Mouse (Mus musculus) midbrain, embryonic 14.5 days (tissue): ENCODE measurements around the gene Per1. TPM values are rescaled to one million over a fixed set of nuclear protein-coding genes. Genes with fewer than 3 reads are reported as not detected.
A peak's percentile ranks its signal among the peaks of the same experiment; 100 is the strongest.

ENCODE experiments used
- ATAC-seq: fragments of 200-750 bp; cut with Nextera tagmentation; 2 replicates; pipeline ENCODE4 v1.8.0; 2017; ENCODE audit warnings: moderate number of reproducible peaks, moderate library complexity; ENCODE audit not compliant: low FRiP score, low TSS enrichment
- DNase-seq: peaks from one replicate; pipeline ENCODE4 v3.0.0-alpha.2; 2015
- H3K27ac ChIP-seq: fragments of 300-500 bp; sonication (generic); replicated peaks from 2 replicates; pipeline ENCODE4 v1.5.1; 2014; ENCODE audit warnings: mild to moderate bottlenecking, low read depth, low read length, moderate library complexity
- H3K27me3 ChIP-seq: fragments of 300-500 bp; sonication (generic); 2 replicates; pipeline ENCODE4 v1.6.1; 2014; ENCODE audit warnings: low read length, control low read depth, mixed read lengths; ENCODE audit not compliant: control insufficient read depth, insufficient read depth
- H3K36me3 ChIP-seq: fragments of 300-500 bp; sonication (generic); 2 replicates; pipeline ENCODE4 v1.6.1; 2014; ENCODE audit warnings: low read length, control low read depth; ENCODE audit not compliant: control insufficient read depth, insufficient read depth
- H3K4me1 ChIP-seq: fragments of 300-500 bp; sonication (generic); 2 replicates; pipeline ENCODE4 v1.6.1; 2014; ENCODE audit warnings: mild to moderate bottlenecking, antibody characterized with exemption, low read length, control low read depth; ENCODE audit not compliant: control insufficient read depth, insufficient read depth
- H3K4me2 ChIP-seq: fragments of 300-500 bp; sonication (generic); 2 replicates; pipeline ENCODE4 v1.6.1; 2014; ENCODE audit warnings: mild to moderate bottlenecking, low read length, moderate library complexity
- H3K4me3 ChIP-seq: fragments of 300-500 bp; sonication (generic); replicated peaks from 2 replicates; pipeline ENCODE4 v1.5.1; 2014; ENCODE audit warnings: low read depth, low read length
- H3K9ac ChIP-seq: fragments of 300-500 bp; sonication (generic); replicated peaks from 2 replicates; pipeline ENCODE4 v1.6.1; 2014; ENCODE audit warnings: mild to moderate bottlenecking, low read length, moderate library complexity
- H3K9me3 ChIP-seq: fragments of 300-500 bp; sonication (generic); 2 replicates; pipeline ENCODE4 v1.6.1; 2016; ENCODE audit warnings: low read length, control low read depth, mixed read lengths; ENCODE audit not compliant: control insufficient read depth
- WGBS: fragments of 180-500 bp; shearing (Covaris S2); extraction: QIAGEN DNeasy Blood & Tissue Kit; methylation state at CpG from one replicate; pipeline ENCODE4 v1.1.7; 2014; 5-methylcytosine and 5-hydroxymethylcytosine counted together
- polyA plus RNA-seq: library from polyadenylated mRNA; unstranded; fragments of >200 nt; fragmentation: Nextera tagmentation; extraction: Ambion mirVana; gene quantifications from 2 replicates; pipeline ENCODE4 v1.2.1, GENCODE M21; 2014

Gene Per1
- polyA plus RNA-seq, 1 experiment from 2014 or later = 13.1 TPM

DNA sequence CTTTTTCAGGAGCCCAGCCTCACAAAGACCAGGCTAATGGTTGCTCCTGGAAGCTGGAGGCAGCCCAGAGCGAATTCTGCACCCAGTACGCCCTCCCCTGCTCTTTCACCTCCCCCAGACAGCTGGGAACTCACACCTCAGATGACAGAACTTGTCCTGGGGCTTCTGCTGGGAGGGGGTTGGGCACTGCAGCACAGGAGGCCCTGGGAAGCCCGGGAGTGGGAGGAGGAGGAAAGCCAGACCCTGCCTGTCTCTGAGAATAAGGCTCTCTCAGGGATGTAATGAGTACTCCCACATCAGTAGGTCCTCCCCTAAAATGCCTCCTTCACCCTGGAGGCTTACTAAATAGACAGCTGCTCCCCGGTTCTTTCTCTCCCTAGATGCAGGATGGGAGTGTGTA is 7.9 kb upstream of the Per1 start:
- Histone ChIP-seq H3K27me3 (no peaks in the 10 kb centered on the region), H3K9ac (no peak overlapping the region), H3K9me3 (no peaks in the 10 kb centered on the region), H3K4me1 (peaks cover 15% of the 10 kb centered on the region), H3K27ac (no peak overlapping the region), H3K4me3 (no peak overlapping the region), H3K36me3 (peaks cover 14% of the 10 kb centered on the region), H3K4me2 (no peak overlapping the region)
- 36% methylated on average over 4 of the region's 4 CpGs for WGBS
- DNase-seq (no peak), ATAC-seq (no peak)

DNA sequence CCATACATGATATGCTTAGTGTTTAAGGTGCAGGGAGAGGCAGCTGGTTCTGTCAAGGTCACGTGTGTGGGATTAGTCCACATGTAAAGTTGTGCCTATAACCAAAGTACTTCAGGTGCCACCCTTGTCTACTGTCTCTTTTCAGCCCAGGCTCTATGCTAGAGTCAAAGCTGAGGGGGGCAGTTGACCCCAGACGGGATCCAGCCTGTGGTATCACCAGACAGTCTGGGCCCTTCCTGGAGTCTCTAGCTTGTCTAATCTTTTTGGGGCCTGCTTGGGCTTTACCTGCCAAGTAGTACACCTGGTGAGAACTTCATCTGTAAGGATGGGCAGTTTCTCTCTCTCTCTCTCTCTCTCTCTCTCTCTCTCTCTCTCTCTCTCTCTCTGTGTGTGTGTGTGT is 7.4 kb upstream of the Per1 start:
- Histone ChIP-seq H3K9me3 (no peaks in the 10 kb centered on the region), H3K27me3 (no peaks in the 10 kb centered on the region), H3K9ac (peak overlapping the region; percentile 100), H3K27ac (peak overlapping the region; percentile 96; the same call in 1 of the 2 replicates), H3K4me3 (peak overlapping the region; percentile 100; the same call in 1 of the 2 replicates), H3K4me1 (peaks cover 15% of the 10 kb centered on the region), H3K4me2 (peak overlapping the region; percentile 95), H3K36me3 (peaks cover 16% of the 10 kb centered on the region)
- ATAC-seq = no peak
- DNase-seq = no peak
- 66% methylated on average over 2 of the region's 2 CpGs for WGBS

DNA sequence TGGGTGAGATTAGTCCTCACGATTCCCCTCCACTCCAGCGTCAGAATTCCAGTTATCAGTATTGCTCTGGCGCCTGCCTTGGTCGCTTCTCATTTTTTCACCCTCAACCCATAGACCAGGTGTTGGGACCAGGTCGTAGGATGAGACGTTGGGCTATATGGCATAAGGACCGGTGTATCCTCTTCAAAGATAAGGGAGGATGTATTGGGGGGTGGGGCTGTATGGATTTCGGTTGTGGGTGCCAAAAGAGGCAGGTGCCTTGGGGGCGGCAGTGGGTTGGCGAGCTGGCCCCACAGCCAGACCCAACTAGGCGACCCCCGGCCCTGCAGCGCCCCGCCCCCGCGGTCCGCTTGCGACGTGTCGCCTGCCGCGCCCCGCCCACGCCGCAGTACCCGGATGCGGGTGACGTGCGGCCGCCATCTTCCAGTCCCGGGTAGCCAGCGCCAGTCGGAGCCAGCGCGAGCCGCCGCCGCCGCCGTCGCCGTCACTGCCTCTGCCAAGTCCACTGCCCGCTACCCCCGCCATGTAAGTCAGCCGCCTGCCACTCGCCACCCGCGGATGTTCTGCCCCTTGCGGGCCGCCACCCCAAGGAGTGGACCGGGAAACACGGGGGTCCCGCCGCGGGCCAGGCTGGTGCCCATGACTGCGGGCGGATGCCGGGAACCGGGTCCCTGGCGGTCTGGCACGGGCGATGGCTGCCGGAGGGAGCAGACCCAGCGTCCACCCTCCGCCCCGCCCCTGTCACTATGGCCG is 6.7 kb upstream of the Per1 start, which contains the start of gene Vamp2:
Gene Vamp2, plus strand, starts transcription at position 388 of the 753 bp plus-strand sequence.
- H3K4me2 ChIP-seq = peak within 1 kb of the TSS; percentile 95
- H3K27me3 ChIP-seq = no peaks in the 10 kb centered on the region
- H3K9ac ChIP-seq = peak within 1 kb of the TSS; percentile 100
- peaks cover 18% of the 10 kb centered on the region for H3K36me3 ChIP-seq
- peak within 1 kb of the TSS; percentile 96 for H3K27ac ChIP-seq
- peaks cover 15% of the 10 kb centered on the region for H3K4me1 ChIP-seq
- WGBS = under 1% methylated on average over 66 of the region's 67 CpGs
- ATAC-seq (peak; percentile 90), DNase-seq (peak; percentile 97)
- peak within 1 kb of the TSS; percentile 100 for H3K4me3 ChIP-seq
- no peaks in the 10 kb centered on the region for H3K9me3 ChIP-seq

DNA sequence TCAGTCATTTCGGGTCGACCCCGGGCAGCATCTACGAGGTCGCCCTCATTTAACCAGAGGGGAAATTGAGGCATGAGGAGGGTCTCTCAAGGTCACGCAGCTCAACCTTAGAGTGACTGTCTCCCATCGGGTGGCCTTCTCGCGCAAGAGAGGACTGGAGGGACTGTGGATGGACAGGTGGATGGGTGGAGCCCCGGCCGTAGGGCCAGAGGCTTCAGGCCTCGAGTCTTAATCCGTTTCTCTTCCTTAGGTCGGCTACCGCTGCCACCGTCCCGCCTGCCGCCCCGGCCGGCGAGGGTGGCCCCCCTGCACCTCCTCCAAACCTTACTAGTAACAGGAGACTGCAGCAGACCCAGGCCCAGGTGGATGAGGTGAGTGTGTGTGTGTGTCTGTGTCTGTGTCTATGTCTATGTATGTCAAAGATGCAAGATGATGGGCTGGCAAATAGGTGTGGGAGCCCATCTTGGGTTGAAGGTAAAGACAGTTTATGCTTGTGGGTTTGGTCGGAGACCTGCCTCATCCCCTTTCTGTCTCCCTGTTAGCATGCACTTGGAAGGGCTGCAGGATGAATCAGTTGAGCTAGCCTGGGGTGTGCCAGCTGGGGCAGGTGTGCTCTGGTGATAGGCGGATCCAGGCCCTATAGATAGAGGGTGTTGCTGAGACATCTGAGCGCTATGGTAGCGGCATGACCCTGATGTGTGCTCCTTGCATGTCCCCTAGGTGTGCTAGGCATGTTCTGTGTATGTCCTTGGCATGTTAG is 6.0 kb upstream of the Per1 start:
- WGBS = 12% methylated on average over 25 of the region's 25 CpGs
- H3K9me3 ChIP-seq = no peaks in the 10 kb centered on the region
- H3K36me3 ChIP-seq = peaks cover 18% of the 10 kb centered on the region
- peak overlapping the region; percentile 100 for H3K4me3 ChIP-seq
- ATAC-seq (peak; percentile 28; the same call in 1 of the 2 replicates), DNase-seq (no peak)
- peak overlapping the region; percentile 100 for H3K9ac ChIP-seq
- H3K27ac ChIP-seq = peak overlapping the region; percentile 96
- H3K4me1 ChIP-seq = peaks cover 15% of the 10 kb centered on the region
- peak overlapping the region; percentile 95 for H3K4me2 ChIP-seq
- H3K27me3 ChIP-seq = no peaks in the 10 kb centered on the region

DNA sequence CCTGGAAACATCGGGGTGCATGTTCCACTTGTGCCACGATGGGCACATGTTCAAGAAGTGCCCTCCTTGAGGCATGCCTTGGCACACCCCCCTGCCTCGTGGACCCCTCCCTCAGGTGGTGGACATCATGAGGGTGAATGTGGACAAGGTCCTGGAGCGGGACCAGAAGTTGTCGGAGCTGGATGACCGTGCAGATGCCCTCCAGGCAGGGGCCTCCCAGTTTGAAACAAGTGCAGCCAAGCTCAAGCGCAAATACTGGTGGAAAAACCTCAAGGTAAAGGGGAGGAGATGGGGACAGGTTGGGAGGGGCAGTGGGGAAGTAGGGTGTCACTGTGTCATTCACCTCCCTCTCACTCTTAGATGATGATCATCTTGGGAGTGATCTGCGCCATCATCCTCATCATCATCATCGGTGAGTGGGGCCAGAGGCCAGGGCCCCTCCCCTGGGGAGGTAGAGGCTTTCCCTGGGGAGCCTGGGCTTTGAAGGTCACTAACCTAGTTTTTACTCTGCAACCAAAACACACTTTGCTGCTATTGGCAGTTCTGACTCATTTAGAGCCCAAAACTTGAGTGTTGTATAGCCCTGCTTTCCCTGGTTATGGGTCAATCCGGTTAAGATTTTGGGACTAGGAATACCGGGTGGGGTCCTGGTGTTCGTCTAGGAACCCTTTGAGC is 5.3 kb upstream of the Per1 start:
- 90% methylated on average over 12 of the region's 12 CpGs for WGBS
- Histone ChIP-seq H3K27me3 (no peaks in the 10 kb centered on the region), H3K9me3 (no peaks in the 10 kb centered on the region), H3K4me1 (peaks cover 20% of the 10 kb centered on the region), H3K4me3 (peak overlapping the region; percentile 100), H3K36me3 (peaks cover 18% of the 10 kb centered on the region), H3K4me2 (peak overlapping the region; percentile 95), H3K27ac (peak overlapping the region; percentile 96), H3K9ac (peak overlapping the region; percentile 100)
- ATAC-seq (no peak), DNase-seq (no peak)

DNA sequence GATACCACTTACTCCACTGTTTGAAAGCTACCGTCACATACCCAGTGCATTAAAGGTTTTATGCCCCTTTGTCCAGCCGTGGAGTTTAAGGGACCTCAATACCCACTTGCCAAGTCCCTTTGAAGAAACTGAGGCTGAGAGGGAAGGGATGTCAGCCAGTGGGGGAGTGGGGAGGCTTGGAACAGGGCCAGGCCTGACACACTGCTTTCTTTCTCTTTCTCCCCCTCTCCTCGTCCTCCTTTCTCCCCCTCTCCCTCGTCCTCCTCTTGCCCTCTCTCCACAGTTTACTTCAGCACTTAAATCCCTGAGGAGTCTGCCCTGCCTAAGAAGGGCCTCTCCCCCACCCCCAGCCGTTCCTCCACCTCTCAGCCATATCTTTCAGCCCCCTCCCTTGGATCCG is 4.7 kb upstream of the Per1 start:
- WGBS = 65% methylated on average over 6 of the region's 6 CpGs
- Histone ChIP-seq H3K36me3 (peaks cover 18% of the 10 kb centered on the region), H3K9me3 (no peaks in the 10 kb centered on the region), H3K4me2 (peak overlapping the region; percentile 95), H3K4me1 (peaks cover 22% of the 10 kb centered on the region), H3K27ac (no peak overlapping the region), H3K9ac (peak overlapping the region; percentile 100; the same call in 1 of the 2 replicates), H3K27me3 (no peaks in the 10 kb centered on the region), H3K4me3 (0 out of 2 replicates have a peak overlapping the region, but pooled peaks have one; percentile 100)
- ATAC-seq = no peak
- no peak for DNase-seq

DNA sequence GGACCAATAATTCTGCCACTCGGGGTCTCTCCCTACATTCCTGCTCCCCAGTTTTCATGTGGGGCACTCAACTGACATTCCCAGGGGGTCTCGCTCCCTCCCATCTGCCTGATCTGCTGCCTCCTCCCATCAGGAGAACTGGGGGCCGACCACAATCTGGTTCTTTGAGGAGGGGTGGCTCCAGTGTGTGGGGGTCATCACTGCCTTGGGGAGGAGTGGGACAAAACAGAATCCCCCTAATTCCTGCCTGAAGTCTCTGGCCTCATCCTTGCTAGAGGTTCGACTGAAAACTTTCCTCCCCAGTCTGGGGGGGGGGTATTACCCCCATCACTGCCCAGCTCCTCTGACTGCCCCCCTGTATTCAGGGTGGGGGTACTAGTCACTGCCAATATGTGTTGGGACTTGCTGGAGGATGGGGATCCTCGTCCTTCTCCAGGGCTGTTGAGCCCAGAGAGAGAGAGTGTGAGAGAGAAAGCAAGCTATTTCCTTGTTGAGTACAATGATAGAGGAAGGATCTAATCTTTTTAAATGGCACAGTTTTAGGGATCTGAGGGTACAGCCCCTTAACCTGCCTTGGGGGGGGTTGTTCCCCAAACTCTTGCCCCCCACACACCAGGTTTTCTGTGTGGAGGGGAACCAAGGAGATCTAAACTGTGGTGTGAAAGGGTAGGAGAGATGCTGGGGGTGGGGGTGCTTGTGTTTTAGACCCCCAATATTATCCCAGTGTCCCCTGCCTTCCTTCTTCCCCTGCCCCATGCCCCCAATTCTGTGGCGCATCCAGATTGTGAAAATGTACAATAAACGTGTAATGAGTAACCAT is 3.2 kb upstream of the Per1 start:
- Histone ChIP-seq H3K9me3 (no peaks in the 10 kb centered on the region), H3K4me3 (no peak overlapping the region), H3K4me1 (peaks cover 31% of the 10 kb centered on the region), H3K27ac (no peak overlapping the region), H3K36me3 (peaks cover 18% of the 10 kb centered on the region), H3K4me2 (no peak overlapping the region), H3K9ac (no peak overlapping the region), H3K27me3 (no peaks in the 10 kb centered on the region)
- DNase-seq (no peak), ATAC-seq (no peak)
- 66% methylated on average over 7 of the region's 7 CpGs for WGBS

DNA sequence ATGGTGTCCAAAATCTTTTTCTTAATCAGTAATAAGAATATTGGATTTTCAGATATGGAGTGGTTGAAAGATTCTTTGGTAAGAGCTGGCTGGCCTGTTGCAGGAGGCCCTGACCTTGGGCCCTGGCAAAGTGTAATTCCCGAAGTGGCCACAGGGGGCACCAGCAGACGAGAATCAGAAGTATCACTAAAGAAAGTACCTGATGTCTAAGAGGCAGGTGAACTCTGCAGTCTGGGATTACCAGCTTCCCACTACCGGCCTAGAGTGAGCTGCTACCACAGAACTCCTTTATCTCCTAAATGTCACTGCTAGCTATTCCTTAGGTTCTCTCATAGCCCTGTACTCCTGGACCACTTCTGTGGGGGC is 2.6 kb upstream of the Per1 start:
- Histone ChIP-seq H3K9me3 (no peaks in the 10 kb centered on the region), H3K36me3 (peaks cover 18% of the 10 kb centered on the region), H3K27me3 (no peaks in the 10 kb centered on the region), H3K4me2 (no peak overlapping the region), H3K9ac (no peak overlapping the region), H3K4me3 (no peak overlapping the region), H3K27ac (no peak overlapping the region), H3K4me1 (peaks cover 37% of the 10 kb centered on the region)
- WGBS = 4% methylated on average over 3 of the region's 3 CpGs
- peak; percentile 86 for DNase-seq
- ATAC-seq = no peak
